In genomic region chr1:67026927-67027511, GRCm38 (mm10) we compare ENCODE assay signal across 23 mouse cellular contexts. TPM values are rescaled to one million over a fixed set of nuclear protein-coding genes. Genes with fewer than 3 reads are reported as not detected.
DNase-seq lines count a peak whose midpoint lies in the region; ATAC-seq and TF ChIP-seq lines count a peak whose summit lies in the region.
"Had no signal": no experiment of that assay in that cellular context is flagged by ENCODE, and none has a peak within 500 bp of the region (broad histone marks: within the 10 kb centered on the region; RNA-seq: fewer than 3 reads in every experiment).

No protein-coding gene starts in this region.

- 73% methylated on average over 6 of the region's 6 CpGs for WGBS in kidney, adult 2 months
- WGBS in liver, adult 2 months, result 72% methylated on average over 6 of the region's 6 CpGs
- WGBS in liver, embryonic 12.5 days (ENCODE audit: insufficient replicate concordance), result 67% methylated on average over 6 of the region's 6 CpGs
- 61% methylated on average over 6 of the region's 6 CpGs for WGBS in lung, postnatal 0 days

- no peak overlapping the region for H3K9ac ChIP-seq in liver, adult 2 months (ENCODE audit: low read depth, low read length)
- H3K9ac ChIP-seq in liver, embryonic 12.5 days, result no peak overlapping the region
- H3K9ac ChIP-seq in lung, postnatal 0 days (replicated peaks; ENCODE audit: low read depth), result no peak overlapping the region
- H3K9ac ChIP-seq: forebrain, embryonic 13.5 days; hindbrain, embryonic 13.5 days; midbrain, embryonic 13.5 days; stomach, embryonic 15.5 days had no signal

- ATAC-seq in liver, embryonic 12.5 days, result no peak
- peak; percentile 66 for ATAC-seq in lung, postnatal 0 days
- ATAC-seq: forebrain, embryonic 13.5 days; midbrain, embryonic 13.5 days; Patski had no signal

- H3K79me2 ChIP-seq in liver, adult 2 months (ENCODE audit: control insufficient read depth, insufficient read depth, low read length), result no peaks in the 10 kb centered on the region

- TF ChIP-seq POLR2A in kidney, adult 2 months (IDR thresholded peaks at IDR 0.05; ENCODE audit: low read depth, low read length), result no peak
- TF ChIP-seq POLR2A in liver, adult 2 months (IDR thresholded peaks at IDR 0.05; ENCODE audit: extremely low read depth, insufficient read depth, low read length), result no peak

- no peak overlapping the region for H3K4me2 ChIP-seq in liver, embryonic 12.5 days
- H3K4me2 ChIP-seq in lung, postnatal 0 days (replicated peaks; ENCODE audit: low read depth, low read length), result no peak overlapping the region
- H3K4me2 ChIP-seq: forebrain, embryonic 13.5 days; hindbrain, embryonic 13.5 days; midbrain, embryonic 13.5 days; stomach, embryonic 15.5 days had no signal

- no peak for TF ChIP-seq EP300 in lung, postnatal 0 days (IDR thresholded peaks at IDR 0.05)

- no peaks in the 10 kb centered on the region for H3K36me3 ChIP-seq in kidney, adult 2 months (ENCODE audit: control insufficient read depth, insufficient read depth, low read length)
- peaks cover 12% of the 10 kb centered on the region; the same call in 1 of the 2 replicates for H3K36me3 ChIP-seq in liver, adult 2 months (ENCODE audit: control insufficient read depth, insufficient read depth, low read length)
- peaks cover 44% of the 10 kb centered on the region; the same call in 1 of the 2 replicates for H3K36me3 ChIP-seq in liver, embryonic 12.5 days
- 0 out of 2 replicates have a peak, but pooled peaks cover 4% of the 10 kb centered on the region for H3K36me3 ChIP-seq in lung, postnatal 0 days (ENCODE audit: insufficient read depth, low read length)

- no peak overlapping the region for H3K4me3 ChIP-seq in kidney, adult 2 months (ENCODE audit: insufficient read depth, low read depth, low read length)
- H3K4me3 ChIP-seq in liver, adult 2 months (ENCODE audit: insufficient read depth, low read depth, low read length), result no peak overlapping the region
- no peak overlapping the region for H3K4me3 ChIP-seq in liver, embryonic 12.5 days
- H3K4me3 ChIP-seq in lung, postnatal 0 days (ENCODE audit: low read depth, low read length), result no peak overlapping the region
- H3K4me3 ChIP-seq: forebrain, embryonic 13.5 days; heart, embryonic 10.5 days; hindbrain, embryonic 13.5 days; megakaryocyte, embryonic 14.5 days; midbrain, embryonic 13.5 days; stomach, embryonic 15.5 days had no signal

- peak; percentile 14 for DNase-seq in kidney, adult 2 months
- DNase-seq in kidney, postnatal 36 days, result no peak
- no peak for DNase-seq in liver, adult 2 months (ENCODE audit: extremely low read depth, low read depth, low spot score)
- DNase-seq in lung, postnatal 0 days (ENCODE audit: low spot score), result peak; percentile 51
- no peak for DNase-seq in lung, postnatal 10 days
- no peak for DNase-seq in urinary bladder, postnatal 25 days (ENCODE audit: low spot score)
- DNase-seq: adrenal gland, postnatal 36 days; B cell, adult 2 months; cerebellum, adult 9-10 months; heart, postnatal 36 days; kidney, adult 18-20 months; layer of hippocampus, postnatal 36 days; lung, adult 2 months had no signal

- no peaks in the 10 kb centered on the region for H3K9me3 ChIP-seq in liver, embryonic 12.5 days (replicated peaks)
- no peaks in the 10 kb centered on the region for H3K9me3 ChIP-seq in lung, postnatal 0 days (ENCODE audit: low read length)
- H3K9me3 ChIP-seq: forebrain, embryonic 13.5 days; G1E; heart, embryonic 10.5 days; hindbrain, embryonic 13.5 days; megakaryocyte, embryonic 14.5 days; midbrain, embryonic 13.5 days; stomach, embryonic 15.5 days had no signal

- H3K4me1 ChIP-seq in kidney, adult 2 months (ENCODE audit: control insufficient read depth, insufficient read depth, low read length), result no peaks in the 10 kb centered on the region
- no peaks in the 10 kb centered on the region; the same call in 1 of the 2 replicates for H3K4me1 ChIP-seq in liver, adult 2 months (ENCODE audit: control insufficient read depth, insufficient read depth, low read length)
- no peaks in the 10 kb centered on the region for H3K4me1 ChIP-seq in liver, embryonic 12.5 days
- H3K4me1 ChIP-seq in lung, postnatal 0 days (ENCODE audit: insufficient read depth, low read depth, low read length), result no peaks in the 10 kb centered on the region
- H3K4me1 ChIP-seq: heart, embryonic 10.5 days; midbrain, embryonic 13.5 days; stomach, embryonic 15.5 days had no signal

- no peak overlapping the region for H3K27ac ChIP-seq in kidney, adult 2 months (ENCODE audit: insufficient read depth, low read depth, low read length)
- H3K27ac ChIP-seq in liver, adult 2 months (replicated peaks; ENCODE audit: insufficient read depth, low read depth, low read length), result 0 out of 2 replicates have a peak overlapping the region, but pooled peaks have one; percentile 18
- H3K27ac ChIP-seq in liver, embryonic 12.5 days, result no peak overlapping the region
- H3K27ac ChIP-seq in lung, postnatal 0 days (ENCODE audit: low read length), result 0 out of 2 replicates have a peak overlapping the region, but pooled peaks have one; percentile 1
- H3K27ac ChIP-seq: forebrain, embryonic 13.5 days; heart, embryonic 10.5 days; hindbrain, embryonic 13.5 days; midbrain, embryonic 13.5 days; stomach, embryonic 15.5 days had no signal

- H3K27me3 ChIP-seq in kidney, adult 2 months (replicated peaks; ENCODE audit: control insufficient read depth, insufficient read depth, low read length), result no peaks in the 10 kb centered on the region
- no peaks in the 10 kb centered on the region for H3K27me3 ChIP-seq in liver, adult 2 months (ENCODE audit: control insufficient read depth, insufficient read depth, low read length)
- H3K27me3 ChIP-seq in liver, embryonic 12.5 days (replicated peaks), result no peaks in the 10 kb centered on the region
- no peaks in the 10 kb centered on the region for H3K27me3 ChIP-seq in lung, postnatal 0 days (replicated peaks; ENCODE audit: insufficient read depth, low read length)
- H3K27me3 ChIP-seq: CH12.LX; forebrain, embryonic 13.5 days; hindbrain, embryonic 13.5 days; megakaryocyte, embryonic 14.5 days; midbrain, embryonic 13.5 days; Patski; stomach, embryonic 15.5 days had no signal

- TF ChIP-seq CTCF in kidney, adult 2 months (conservative IDR thresholded peaks at IDR 0.05; ENCODE audit: insufficient read depth, insufficient read length, low read depth, low read length), result no peak
- TF ChIP-seq CTCF in liver, adult 2 months (IDR thresholded peaks at IDR 0.05; ENCODE audit: low read depth, low read length), result no peak
- no peak for TF ChIP-seq CTCF in lung, postnatal 0 days (IDR thresholded peaks at IDR 0.05)

RNA-seq across cellular contexts. Expression of gene Lancl1, which starts 11.7 kb away (rescaled TPM):
- polyA plus RNA-seq in kidney, adult 2 months (2012; rRNA removed), result 66.9 and 75.1 TPM in 2 replicates
- total RNA-seq in liver, adult 2 months (2014; rRNA removed), result 25.5 and 31.1 TPM in 2 replicates
- polyA plus RNA-seq in liver, adult 2 months (2012; rRNA removed), result 29.5 and 39.2 TPM in 2 replicates
- 27.6 and 31.9 TPM in 2 replicates for polyA plus RNA-seq in liver, embryonic 12.5 days (2016; fragmentation: Nextera tagmentation; extraction: Ambion mirVana)
- polyA plus RNA-seq in lung, postnatal 0 days (2015; fragmentation: Nextera tagmentation; extraction: Ambion mirVana), result 65.9 and 68.0 TPM in 2 replicates

Comparison
In these comparisons a context has a peak if more than half of its experiments do, and no peak if none do; other contexts are left out.
1. DNase-seq: peak in kidney, adult 2 months (single experiment) and lung, postnatal 0 days (single experiment); none in kidney, postnatal 36 days (0 of 2), liver, adult 2 months (single experiment), lung, postnatal 10 days (single experiment) and urinary bladder, postnatal 25 days (single experiment).
2. H3K27ac ChIP-seq: peak in liver, adult 2 months (single experiment) and lung, postnatal 0 days (single experiment); none in kidney, adult 2 months (single experiment) and liver, embryonic 12.5 days (single experiment).